Mouse (Mus musculus) heart, adult 2 months (tissue): ENCODE measurements at regions not wholly inside any gene's neighbourhood (a gene's known extent, or its start where the extent isn't known, plus 50 kb on each side); places are given as distances from the start of the nearest gene placed in this dataset.

Source experiments
- DNase-seq, 2 experiments: peaks; one replicate each; pipeline ENCODE4 v3.0.0; 2021
- H3K27ac ChIP-seq: fragments of 200-600 bp; 2 replicates; pipeline ENCODE4 v1.8.1; 2022
- H3K27me3 ChIP-seq: fragments of 200-500 bp; 2 replicates; pipeline ENCODE4 v1.6.1; 2012; ENCODE audit warnings: mild to moderate bottlenecking, low read length, inconsistent platforms, mixed read lengths; ENCODE audit not compliant: control insufficient read depth, insufficient read depth
- H3K36me3 ChIP-seq: fragments of 200-500 bp; 2 replicates; pipeline ENCODE4 v1.6.1; 2012; ENCODE audit warnings: low read length, inconsistent platforms; ENCODE audit not compliant: control insufficient read depth, insufficient read depth
- H3K4me1 ChIP-seq: fragments of 200-500 bp; 2 replicates; pipeline ENCODE4 v1.6.1; 2011; ENCODE audit warnings: low read length; ENCODE audit not compliant: control insufficient read depth, insufficient read depth
- H3K4me3 ChIP-seq: fragments of 200-600 bp; 2 replicates; pipeline ENCODE4 v1.8.1; 2022
- H3K79me2 ChIP-seq: fragments of 200-500 bp; replicated peaks from 2 replicates; pipeline ENCODE4 v1.6.1; 2012; ENCODE audit warnings: mild to moderate bottlenecking, inconsistent platforms, low read length, moderate library complexity, mixed read lengths; ENCODE audit not compliant: control insufficient read depth, insufficient read depth
- H3K9ac ChIP-seq: fragments of 200-500 bp; 2 replicates; pipeline ENCODE4 v1.6.1; 2012; ENCODE audit warnings: low read depth, mild to moderate bottlenecking, control low read depth, inconsistent platforms, low read length, mixed read lengths
- CTCF ChIP-seq: fragments of 200-600 bp; IDR thresholded peaks from 2 replicates; pipeline ENCODE4 v1.8.1; 2022; ENCODE audit warnings: antibody characterized with exemption, mild to moderate bottlenecking, moderate library complexity
- EP300 ChIP-seq: fragments of 200-500 bp; IDR thresholded peaks from 2 replicates; pipeline ENCODE4 v1.6.1; 2011; ENCODE audit warnings: low read depth, low read length, control low read depth; ENCODE audit not compliant: insufficient read depth
- POLR2A ChIP-seq: fragments of 200-500 bp; IDR thresholded peaks from 2 replicates; pipeline ENCODE4 v1.6.1; 2011; ENCODE audit warnings: mild to moderate bottlenecking, low read depth, low read length, control low read depth; ENCODE audit not compliant: insufficient read depth
- WGBS: fragments of 180-500 bp; shearing (Covaris S2); methylation state at CpG from one replicate; pipeline ENCODE4 v1.1.7; 2018; 5-methylcytosine and 5-hydroxymethylcytosine counted together
- intact Hi-C: fragments of 180-260 bp; cut with DNase I; formaldehyde crosslinking; loops from one replicate; pipeline ENCODE4 v1.15.1; 2025

- Histone ChIP-seq H3K4me1 (no peaks in the 10 kb centered on the region), H3K79me2 (no peaks in the 10 kb centered on the region), H3K9ac (no peak overlapping the region), H3K36me3 (no peaks in the 10 kb centered on the region), H3K27me3 (no peaks in the 10 kb centered on the region), H3K27ac (no peak overlapping the region), H3K4me3 (no peak overlapping the region)
- intact Hi-C loops: no loop called here
- no peak for DNase-seq
- 84% methylated on average over 2 of the region's 2 CpGs for WGBS
- TF ChIP-seq POLR2A: no peak
- TF ChIP-seq CTCF: no peak
- no peak for TF ChIP-seq EP300
These were observed 323.5 kb downstream of the Ppp3ca start for GRCm38 (mm10) chr3:136993473-136993872.

GRCm38 (mm10) chr3:136994361-136995083 is 324.6 kb downstream of the Ppp3ca start:
- Histone ChIP-seq H3K79me2 (no peaks in the 10 kb centered on the region), H3K4me1 (no peaks in the 10 kb centered on the region), H3K36me3 (no peaks in the 10 kb centered on the region), H3K9ac (no peak overlapping the region), H3K27me3 (no peaks in the 10 kb centered on the region), H3K27ac (no peak overlapping the region), H3K4me3 (no peak overlapping the region)
- no peak for TF ChIP-seq EP300
- TF ChIP-seq POLR2A: no peak
- peak; percentile 59 for TF ChIP-seq CTCF
- peak in 1 of 2 experiments; percentile 4 for DNase-seq
- 81% methylated on average over 8 of the region's 8 CpGs for WGBS
- intact Hi-C loops: no loop called here

DNA sequence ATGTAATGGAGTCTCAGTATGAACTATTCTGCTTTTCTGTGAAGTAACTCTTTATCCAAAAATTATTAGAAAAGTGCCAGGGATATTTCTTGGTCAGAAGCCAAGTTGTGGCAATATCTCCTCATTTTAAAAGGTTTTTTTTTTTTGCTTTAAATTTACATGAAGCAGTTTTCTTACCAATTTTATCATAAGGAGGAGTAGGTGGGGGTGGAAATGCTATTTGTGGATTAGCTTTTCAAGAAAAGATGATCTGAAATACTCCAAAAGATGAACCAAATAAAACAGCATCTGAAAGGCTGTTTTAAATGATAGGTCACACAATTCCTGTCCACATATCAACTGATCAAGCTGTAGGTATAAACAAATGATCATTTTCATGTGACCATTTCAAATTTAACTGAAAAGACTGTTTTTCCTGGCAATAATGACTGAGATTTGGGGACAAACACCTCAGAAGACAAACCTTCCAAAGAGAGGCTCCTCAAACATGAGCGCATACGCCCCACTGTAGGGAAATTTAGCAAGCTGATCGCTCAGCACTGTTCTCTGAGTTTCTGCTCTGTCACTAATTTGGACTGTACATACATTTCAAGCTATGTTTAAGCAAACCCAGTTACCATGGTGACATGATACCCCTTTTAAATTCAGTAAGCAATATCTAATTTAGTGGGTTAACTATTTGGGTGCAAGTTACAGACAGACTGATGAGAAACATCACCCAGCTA is 325.8 kb downstream of the Ppp3ca start:
- H3K4me1 ChIP-seq: no peaks in the 10 kb centered on the region
- no peaks in the 10 kb centered on the region for H3K36me3 ChIP-seq
- TF ChIP-seq POLR2A (no peak), EP300 (no peak), CTCF (no peak)
- H3K27ac ChIP-seq: no peak overlapping the region
- intact Hi-C loops: no loop called here
- H3K4me3 ChIP-seq: no peak overlapping the region
- no peak for DNase-seq
- no peaks in the 10 kb centered on the region for H3K79me2 ChIP-seq
- no peak overlapping the region for H3K9ac ChIP-seq
- no peaks in the 10 kb centered on the region for H3K27me3 ChIP-seq
- 92% methylated on average over 3 of the region's 3 CpGs for WGBS

- Histone ChIP-seq H3K27me3 (no peaks in the 10 kb centered on the region), H3K27ac (no peak overlapping the region), H3K9ac (no peak overlapping the region), H3K36me3 (no peaks in the 10 kb centered on the region), H3K79me2 (no peaks in the 10 kb centered on the region), H3K4me1 (no peaks in the 10 kb centered on the region), H3K4me3 (no peak overlapping the region)
- DNase-seq: no peak
- TF ChIP-seq POLR2A (no peak), CTCF (no peak), EP300 (no peak)
- 64% methylated on average over 5 of the region's 5 CpGs for WGBS
- intact Hi-C loops: no loop called here
These were observed 326.5 kb downstream of the Ppp3ca start for GRCm38 (mm10) chr3:136996381-136996895.

- DNase-seq: no peak
- no peak overlapping the region for H3K9ac ChIP-seq
- TF ChIP-seq CTCF (no peak), POLR2A (no peak), EP300 (no peak)
- intact Hi-C loops: no loop called here
- H3K27ac ChIP-seq: no peak overlapping the region
- H3K36me3 ChIP-seq: no peaks in the 10 kb centered on the region
- H3K4me3 ChIP-seq: no peak overlapping the region
- H3K79me2 ChIP-seq: no peaks in the 10 kb centered on the region
- no peaks in the 10 kb centered on the region for H3K27me3 ChIP-seq
- no peaks in the 10 kb centered on the region for H3K4me1 ChIP-seq
- WGBS: 68% methylated on average over 2 of the region's 2 CpGs
These were observed 329.3 kb upstream of the Emcn start for GRCm38 (mm10) chr3:137011551-137011950.

DNA sequence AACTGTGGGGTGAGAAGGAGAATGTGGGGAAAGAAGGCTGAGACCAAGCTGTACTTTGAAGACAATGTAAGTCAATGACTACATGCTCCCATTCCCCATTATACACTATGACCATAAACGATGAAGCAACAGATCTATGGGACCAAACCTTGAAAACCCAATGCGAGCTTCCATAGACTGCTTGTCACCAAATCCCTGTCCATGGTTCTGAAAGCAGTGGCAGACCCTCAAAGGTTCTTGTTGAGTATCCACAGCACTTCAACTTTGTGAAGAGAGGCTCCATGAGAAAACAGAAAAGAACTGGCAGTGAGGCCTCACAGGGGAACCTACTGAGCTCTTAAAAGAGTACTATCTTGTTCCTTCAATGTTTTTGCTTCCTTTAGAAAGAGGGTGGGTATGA is 326.2 kb upstream of the Emcn start:
- intact Hi-C loops: no loop called here
- TF ChIP-seq EP300 (no peak), POLR2A (no peak), CTCF (no peak)
- WGBS: 53% methylated on average over 2 of the region's 2 CpGs
- Histone ChIP-seq H3K4me3 (no peak overlapping the region), H3K36me3 (no peaks in the 10 kb centered on the region), H3K79me2 (no peaks in the 10 kb centered on the region), H3K4me1 (no peaks in the 10 kb centered on the region), H3K9ac (no peak overlapping the region), H3K27me3 (no peaks in the 10 kb centered on the region), H3K27ac (no peak overlapping the region)
- no peak for DNase-seq
